Mouse (Mus musculus) ES-E14 (cell line): ENCODE results near the gene Gsg1. TPM values are rescaled to one million over a fixed set of nuclear protein-coding genes. Genes with fewer than 3 reads are reported as not detected.
A peak's percentile ranks its signal among the peaks of the same experiment; 100 is the strongest.

Source experiments
- DNase-seq: peaks from one replicate; pipeline ENCODE4 v3.0.0-alpha.2; 2013; ENCODE audit warnings: low read depth, low spot score
- H3K27ac ChIP-seq: 2 replicates; pipeline ENCODE4 v1.5.1; 2012; ENCODE audit warnings: low read depth, mild to moderate bottlenecking, low read length, moderate library complexity, mixed read lengths; ENCODE audit not compliant: poor library complexity, insufficient read depth, severe bottlenecking
- H3K36me3 ChIP-seq: 2 replicates; pipeline ENCODE4 v1.6.1; 2012; ENCODE audit warnings: mild to moderate bottlenecking, low read length, moderate library complexity, mixed read lengths; ENCODE audit not compliant: control insufficient read depth, poor library complexity, insufficient read depth, severe bottlenecking
- H3K4me1 ChIP-seq, 2 experiments: fragments of 150-350 bp in 1 of 2; sonication (generic) in 1 of 2; 2 replicates each; pipeline ENCODE4 v1.6.1; 2012; ENCODE audit warnings: low read length in 2 of 2, mild to moderate bottlenecking in 1 of 2, mixed read lengths in 1 of 2; ENCODE audit not compliant: control insufficient read depth in 2 of 2, insufficient read depth in 2 of 2, poor library complexity in 1 of 2
- H3K4me3 ChIP-seq, 2 experiments: fragments of 150-350 bp in 1 of 2; sonication (generic) in 1 of 2; 2 replicates each; pipeline ENCODE4 v1.5.1; 2012; ENCODE audit warnings: low read length in 2 of 2, low read depth in 1 of 2, mild to moderate bottlenecking in 1 of 2, mixed read lengths in 1 of 2; ENCODE audit not compliant: insufficient read depth in 1 of 2, poor library complexity in 1 of 2, severe bottlenecking in 1 of 2
- H3K9ac ChIP-seq: 2 replicates; pipeline ENCODE4 v1.6.1; 2012; ENCODE audit warnings: low read depth, mild to moderate bottlenecking, low read length, mixed read lengths; ENCODE audit not compliant: poor library complexity, insufficient read depth, severe bottlenecking
- H3K9me3 ChIP-seq: fragments of 150-350 bp; sonication (generic); 2 replicates; pipeline ENCODE4 v1.6.1; 2012; ENCODE audit warnings: low read depth, mild to moderate bottlenecking, low read length; ENCODE audit not compliant: control insufficient read depth, insufficient read depth
- CHD2 ChIP-seq: IDR thresholded peaks from 2 replicates; pipeline ENCODE4 v1.6.1; 2014; ENCODE audit warnings: mild to moderate bottlenecking, low read depth, low read length, inconsistent platforms
- HCFC1 ChIP-seq: IDR thresholded peaks from 2 replicates; pipeline ENCODE4 v1.6.1; 2012; ENCODE audit warnings: low read length, inconsistent platforms, borderline replicate concordance; ENCODE audit not compliant: insufficient read depth
- MAFK ChIP-seq: IDR thresholded peaks from 2 replicates; pipeline ENCODE4 v1.6.1; 2014; ENCODE audit warnings: mild to moderate bottlenecking, low read depth, low read length, inconsistent platforms; ENCODE audit not compliant: insufficient read depth
- ZC3H11A ChIP-seq: IDR thresholded peaks from 2 replicates; pipeline ENCODE4 v1.6.1; 2012; ENCODE audit warnings: low read depth, mild to moderate bottlenecking, inconsistent platforms, low read length, borderline replicate concordance
- ZNF384 ChIP-seq: IDR thresholded peaks from 2 replicates; pipeline ENCODE4 v1.6.1; 2012; ENCODE audit warnings: low read depth, low read length, inconsistent platforms
- in situ Hi-C, 2 experiments: fragments of 600-800 bp; cut with MboI; formaldehyde crosslinking; loops; one replicate each; pipeline ENCODE4 v1.15.1; 2025; ENCODE audit warnings: low sequenced_read_pairs in 2 of 2, inconsistent platforms in 1 of 2; ENCODE audit not compliant: unreplicated experiment in 2 of 2
- total RNA-seq: library from RNA; depleted of rRNA; stranded (reverse); fragments of 300-350 nt; gene quantifications from 2 replicates; pipeline ENCODE4 v1.2.3, GENCODE M21; 2012

Gsg1 gene
- total RNA-seq, 1 experiment = 0.98 TPM

GRCm38 (mm10) chr6:135228465-135228941 is 25.6 kb downstream of the Gsg1 start:
- no peak for DNase-seq
- no peak overlapping the region for H3K27ac ChIP-seq
- H3K4me3 ChIP-seq = no peak overlapping the region
- no peak for TF ChIP-seq ZC3H11A
- TF ChIP-seq ZNF384 = no peak
- TF ChIP-seq HCFC1 = no peak
- TF ChIP-seq CHD2 = no peak
- no peak for TF ChIP-seq MAFK
- in situ Hi-C loops = no loop called here
- no peak overlapping the region for H3K9ac ChIP-seq
- no peaks in the 10 kb centered on the region for H3K36me3 ChIP-seq
- no peaks in the 10 kb centered on the region for H3K9me3 ChIP-seq
- no peaks in the 10 kb centered on the region for H3K4me1 ChIP-seq

GRCm38 (mm10) chr6:135223786-135224416 is 30.2 kb downstream of the Gsg1 start:
- Histone ChIP-seq H3K4me3 (no peak overlapping the region), H3K9ac (no peak overlapping the region), H3K27ac (no peak overlapping the region)

GRCm38 (mm10) chr6:135219916-135220315 is 34.2 kb downstream of the Gsg1 start:
- DNase-seq = no peak
- in situ Hi-C loops = no loop called here
- Histone ChIP-seq H3K36me3 (no peaks in the 10 kb centered on the region), H3K4me1 (no peaks in the 10 kb centered on the region), H3K4me3 (peak overlapping the region in 1 of 2 experiments; percentile 45; a peak in 1 of 4 replicates), H3K27ac (no peak overlapping the region), H3K9me3 (no peaks in the 10 kb centered on the region), H3K9ac (no peak overlapping the region)
- TF ChIP-seq CHD2 = no peak
- TF ChIP-seq ZNF384 = no peak
- no peak for TF ChIP-seq ZC3H11A
- TF ChIP-seq MAFK = no peak
- TF ChIP-seq HCFC1 = no peak

More at GRCm38 (mm10) chr6:135223786-135224416, 30.2 kb downstream of the Gsg1 start:
- in situ Hi-C loops = no loop called here
- TF ChIP-seq ZNF384 (no peak), HCFC1 (no peak), MAFK (no peak), ZC3H11A (no peak), CHD2 (no peak)
- no peak for DNase-seq
- Histone ChIP-seq H3K4me1 (no peaks in the 10 kb centered on the region), H3K36me3 (no peaks in the 10 kb centered on the region), H3K9me3 (no peaks in the 10 kb centered on the region)

GRCm38 (mm10) chr6:135218330-135218729 is 35.8 kb downstream of the Gsg1 start:
- Histone ChIP-seq H3K4me3 (no peak overlapping the region), H3K9me3 (no peaks in the 10 kb centered on the region), H3K4me1 (no peaks in the 10 kb centered on the region), H3K36me3 (no peaks in the 10 kb centered on the region), H3K9ac (no peak overlapping the region), H3K27ac (no peak overlapping the region)
- TF ChIP-seq MAFK (no peak), HCFC1 (no peak), ZNF384 (no peak)
- DNase-seq = no peak
- in situ Hi-C loops = no loop called here

GRCm38 (mm10) chr6:135212666-135213065 is 41.5 kb downstream of the Gsg1 start:
- DNase-seq = no peak
- H3K4me1 ChIP-seq = 0 out of 4 replicates have a peak, but pooled peaks cover 0 to 2% of the 10 kb centered on the region in 2 experiments
- H3K4me3 ChIP-seq = no peak overlapping the region
- H3K9me3 ChIP-seq = no peaks in the 10 kb centered on the region
- no peak for TF ChIP-seq MAFK
- no peaks in the 10 kb centered on the region for H3K36me3 ChIP-seq
- H3K27ac ChIP-seq = no peak overlapping the region
- no peak overlapping the region for H3K9ac ChIP-seq
- in situ Hi-C loops = no loop called here
